Mouse (Mus musculus) bone marrow, adult 2 months (tissue): ENCODE measurements at regions not wholly inside any gene's neighbourhood (a gene's known extent, or its start where the extent isn't known, plus 50 kb on each side); places are given as distances from the start of the nearest gene placed in this dataset.

ENCODE experiments used
- CTCF ChIP-seq: fragments of 200-500 bp; IDR thresholded peaks from 2 replicates; pipeline ENCODE4 v1.5.1; 2011; ENCODE audit warnings: low read length, control low read depth; ENCODE audit not compliant: control insufficient read depth, insufficient read depth
- POLR2A ChIP-seq: fragments of 200-500 bp; IDR thresholded peaks from 2 replicates; pipeline ENCODE4 v1.6.1; 2011; ENCODE audit warnings: low read depth, mild to moderate bottlenecking, control low read depth, low read length, borderline replicate concordance; ENCODE audit not compliant: control insufficient read depth

GRCm38 (mm10) chr10:44779568-44780207 is 251.4 kb upstream of the Prdm1 start:
- TF ChIP-seq POLR2A (no peak), CTCF (no peak)
